Mouse (Mus musculus): ENCODE measurements around the gene Bicd2. TPM values are rescaled to one million over a fixed set of nuclear protein-coding genes. Genes with fewer than 3 reads are reported as not detected.

Gene Bicd2
- polyA plus RNA-seq, 1 experiment from 2014 or later = 24.0 TPM

- Histone ChIP-seq H3K36me3 (ENCODE audit: control insufficient read depth, insufficient read depth, low read length) (no peaks in the 10 kb centered on the region), H3K9ac (ENCODE audit: low read length) (no peak overlapping the region), H3K4me1 (replicated peaks; ENCODE audit: control insufficient read depth, insufficient read depth, low read length) (peaks cover 12% of the 10 kb centered on the region; the same call in 1 of the 2 replicates), H3K9me3 (ENCODE audit: control insufficient read depth, low read length) (no peaks in the 10 kb centered on the region), H3K27me3 (replicated peaks; ENCODE audit: control insufficient read depth, insufficient read depth, low read length) (no peaks in the 10 kb centered on the region), H3K4me2 (ENCODE audit: low read length) (no peak overlapping the region), H3K27ac (ENCODE audit: low read depth) (peak overlapping the region; percentile 83; the same call in 1 of the 2 replicates), H3K4me3 (ENCODE audit: low read depth, low read length) (no peak overlapping the region)
- DNase-seq (ENCODE audit: low spot score) = no peak
- ATAC-seq (replicated peaks; ENCODE audit: low FRiP score, low TSS enrichment, low read depth) = no peak
- WGBS = 86% methylated on average over 4 of the region's 4 CpGs
These were observed 33.2 kb upstream of the Bicd2 start for GRCm38 (mm10) chr13:49308206-49308605.

GRCm38 (mm10) chr13:49308861-49309403, 32.5 kb upstream of the Bicd2 start:
- H3K27ac ChIP-seq (ENCODE audit: low read depth) = no peak overlapping the region
- H3K9me3 ChIP-seq (ENCODE audit: control insufficient read depth, low read length) = no peaks in the 10 kb centered on the region
- WGBS = 87% methylated on average over 16 of the region's 16 CpGs
- H3K27me3 ChIP-seq (replicated peaks; ENCODE audit: control insufficient read depth, insufficient read depth, low read length) = no peaks in the 10 kb centered on the region
- peaks cover 12% of the 10 kb centered on the region; the same call in 1 of the 2 replicates for H3K4me1 ChIP-seq (replicated peaks; ENCODE audit: control insufficient read depth, insufficient read depth, low read length)
- no peaks in the 10 kb centered on the region for H3K36me3 ChIP-seq (ENCODE audit: control insufficient read depth, insufficient read depth, low read length)
- no peak for DNase-seq (ENCODE audit: low spot score)
- no peak overlapping the region for H3K4me2 ChIP-seq (ENCODE audit: low read length)
- no peak overlapping the region for H3K9ac ChIP-seq (ENCODE audit: low read length)
- no peak for ATAC-seq (replicated peaks; ENCODE audit: low FRiP score, low TSS enrichment, low read depth)
- no peak overlapping the region for H3K4me3 ChIP-seq (ENCODE audit: low read depth, low read length)

GRCm38 (mm10) chr13:49309501-49309900, 31.9 kb upstream of the Bicd2 start:
- Histone ChIP-seq H3K4me1 (replicated peaks; ENCODE audit: control insufficient read depth, insufficient read depth, low read length) (peaks cover 12% of the 10 kb centered on the region; the same call in 1 of the 2 replicates), H3K9me3 (ENCODE audit: control insufficient read depth, low read length) (no peaks in the 10 kb centered on the region), H3K27me3 (replicated peaks; ENCODE audit: control insufficient read depth, insufficient read depth, low read length) (no peaks in the 10 kb centered on the region), H3K27ac (ENCODE audit: low read depth) (no peak overlapping the region), H3K4me2 (ENCODE audit: low read length) (no peak overlapping the region), H3K9ac (ENCODE audit: low read length) (no peak overlapping the region), H3K36me3 (ENCODE audit: control insufficient read depth, insufficient read depth, low read length) (no peaks in the 10 kb centered on the region), H3K4me3 (ENCODE audit: low read depth, low read length) (no peak overlapping the region)
- ATAC-seq (replicated peaks; ENCODE audit: low FRiP score, low TSS enrichment, low read depth) (no peak), DNase-seq (ENCODE audit: low spot score) (no peak)
- 95% methylated on average over 1 of the region's 1 CpGs for WGBS

GRCm38 (mm10) chr13:49311642-49312041, 29.7 kb upstream of the Bicd2 start:
- 71% methylated on average over 7 of the region's 7 CpGs for WGBS
- H3K4me2 ChIP-seq (ENCODE audit: low read length) = no peak overlapping the region
- ATAC-seq (replicated peaks; ENCODE audit: low FRiP score, low TSS enrichment, low read depth) = no peak

GRCm38 (mm10) chr13:49316386-49317162, 24.8 kb upstream of the Bicd2 start:
- Histone ChIP-seq H3K27ac (ENCODE audit: low read depth) (no peak overlapping the region; the same call in 1 of the 2 replicates), H3K9me3 (ENCODE audit: control insufficient read depth, low read length) (no peaks in the 10 kb centered on the region), H3K4me3 (ENCODE audit: low read depth, low read length) (no peak overlapping the region), H3K27me3 (replicated peaks; ENCODE audit: control insufficient read depth, insufficient read depth, low read length) (no peaks in the 10 kb centered on the region), H3K36me3 (ENCODE audit: control insufficient read depth, insufficient read depth, low read length) (no peaks in the 10 kb centered on the region), H3K4me1 (replicated peaks; ENCODE audit: control insufficient read depth, insufficient read depth, low read length) (peaks cover 18% of the 10 kb centered on the region), H3K9ac (ENCODE audit: low read length) (no peak overlapping the region), H3K4me2 (ENCODE audit: low read length) (no peak overlapping the region)
- 41% methylated on average over 9 of the region's 9 CpGs for WGBS
- DNase-seq (ENCODE audit: low spot score) = no peak
- peak; percentile 36; the same call in 1 of the 2 replicates for ATAC-seq (replicated peaks; ENCODE audit: low FRiP score, low TSS enrichment, low read depth)

More at GRCm38 (mm10) chr13:49311642-49312041, 29.7 kb upstream of the Bicd2 start:
- Histone ChIP-seq H3K9me3 (ENCODE audit: control insufficient read depth, low read length) (no peaks in the 10 kb centered on the region), H3K27ac (ENCODE audit: low read depth) (no peak overlapping the region), H3K36me3 (ENCODE audit: control insufficient read depth, insufficient read depth, low read length) (no peaks in the 10 kb centered on the region), H3K27me3 (replicated peaks; ENCODE audit: control insufficient read depth, insufficient read depth, low read length) (no peaks in the 10 kb centered on the region), H3K4me1 (replicated peaks; ENCODE audit: control insufficient read depth, insufficient read depth, low read length) (peaks cover 13% of the 10 kb centered on the region; the same call in 1 of the 2 replicates), H3K4me3 (ENCODE audit: low read depth, low read length) (no peak overlapping the region), H3K9ac (ENCODE audit: low read length) (no peak overlapping the region)
- DNase-seq (ENCODE audit: low spot score) = no peak

GRCm38 (mm10) chr13:49317508-49317907, 23.9 kb upstream of the Bicd2 start:
- H3K27ac ChIP-seq (ENCODE audit: low read depth) = no peak overlapping the region
- 72% methylated on average over 6 of the region's 6 CpGs for WGBS
- ATAC-seq (replicated peaks; ENCODE audit: low FRiP score, low TSS enrichment, low read depth) (no peak), DNase-seq (ENCODE audit: low spot score) (no peak)
- peaks cover 18% of the 10 kb centered on the region for H3K4me1 ChIP-seq (replicated peaks; ENCODE audit: control insufficient read depth, insufficient read depth, low read length)
- H3K36me3 ChIP-seq (ENCODE audit: control insufficient read depth, insufficient read depth, low read length) = no peaks in the 10 kb centered on the region
- H3K27me3 ChIP-seq (replicated peaks; ENCODE audit: control insufficient read depth, insufficient read depth, low read length) = no peaks in the 10 kb centered on the region
- H3K9ac ChIP-seq (ENCODE audit: low read length) = no peak overlapping the region
- no peak overlapping the region for H3K4me3 ChIP-seq (ENCODE audit: low read depth, low read length)
- H3K4me2 ChIP-seq (ENCODE audit: low read length) = no peak overlapping the region
- no peaks in the 10 kb centered on the region for H3K9me3 ChIP-seq (ENCODE audit: control insufficient read depth, low read length)

GRCm38 (mm10) chr13:49317914-49318313, 23.5 kb upstream of the Bicd2 start:
- Histone ChIP-seq H3K36me3 (ENCODE audit: control insufficient read depth, insufficient read depth, low read length) (no peaks in the 10 kb centered on the region), H3K27me3 (replicated peaks; ENCODE audit: control insufficient read depth, insufficient read depth, low read length) (no peaks in the 10 kb centered on the region), H3K9ac (ENCODE audit: low read length) (no peak overlapping the region), H3K4me3 (ENCODE audit: low read depth, low read length) (no peak overlapping the region), H3K4me1 (replicated peaks; ENCODE audit: control insufficient read depth, insufficient read depth, low read length) (peaks cover 18% of the 10 kb centered on the region), H3K4me2 (ENCODE audit: low read length) (no peak overlapping the region), H3K27ac (ENCODE audit: low read depth) (no peak overlapping the region), H3K9me3 (ENCODE audit: control insufficient read depth, low read length) (no peaks in the 10 kb centered on the region)
- WGBS = 91% methylated on average over 7 of the region's 7 CpGs
- DNase-seq (ENCODE audit: low spot score) = no peak
- ATAC-seq (replicated peaks; ENCODE audit: low FRiP score, low TSS enrichment, low read depth) = no peak

- no peaks in the 10 kb centered on the region for H3K9me3 ChIP-seq (ENCODE audit: control insufficient read depth, low read length)
These were observed 21.3 kb upstream of the Bicd2 start, which contains the start of gene Fgd3 for GRCm38 (mm10) chr13:49320040-49320439. Gene Fgd3 (minus strand): TSS chr13:49320311.

More at GRCm38 (mm10) chr13:49320040-49320439, 21.3 kb upstream of the Bicd2 start, which contains the start of gene Fgd3:
- no peaks in the 10 kb centered on the region for H3K27me3 ChIP-seq (replicated peaks; ENCODE audit: control insufficient read depth, insufficient read depth, low read length)
- DNase-seq (ENCODE audit: low spot score) (no peak), ATAC-seq (replicated peaks; ENCODE audit: low FRiP score, low TSS enrichment, low read depth) (peak; percentile 73; the same call in 1 of the 2 replicates)
- H3K9ac ChIP-seq (ENCODE audit: low read length) = peak within 1 kb of the TSS; percentile 25; the same call in 1 of the 2 replicates
- H3K36me3 ChIP-seq (ENCODE audit: control insufficient read depth, insufficient read depth, low read length) = no peaks in the 10 kb centered on the region
- H3K4me1 ChIP-seq (replicated peaks; ENCODE audit: control insufficient read depth, insufficient read depth, low read length) = peaks cover 18% of the 10 kb centered on the region
- WGBS = under 1% methylated on average over 10 of the region's 10 CpGs
- peak within 1 kb of the TSS; percentile 6; the same call in 1 of the 2 replicates for H3K4me3 ChIP-seq (ENCODE audit: low read depth, low read length)
- H3K27ac ChIP-seq (ENCODE audit: low read depth) = no peak within 1 kb of the TSS
- peak within 1 kb of the TSS; percentile 46 for H3K4me2 ChIP-seq (ENCODE audit: low read length)

Data from intestine, embryonic 14.5 days (tissue).